Mouse (Mus musculus) intestine, embryonic 16.5 days (tissue): ENCODE results near the gene Ints4. TPM values are rescaled to one million over a fixed set of nuclear protein-coding genes. Genes with fewer than 3 reads are reported as not detected.

Experiments
- ATAC-seq: fragments of 200-750 bp; cut with Nextera tagmentation; 2 replicates; pipeline ENCODE4 v1.8.0; 2017; ENCODE audit warnings: moderate TSS enrichment, moderate library complexity
- H3K27ac ChIP-seq: fragments of 300-500 bp; sonication (generic); 2 replicates; pipeline ENCODE4 v1.5.1; 2014; ENCODE audit warnings: mild to moderate bottlenecking, low read length
- H3K27me3 ChIP-seq: fragments of 300-500 bp; sonication (generic); replicated peaks from 2 replicates; pipeline ENCODE4 v1.6.1; 2014; ENCODE audit warnings: low read length, control low read depth, mixed read lengths; ENCODE audit not compliant: control insufficient read depth, insufficient read depth
- H3K36me3 ChIP-seq: fragments of 300-500 bp; sonication (generic); 2 replicates; pipeline ENCODE4 v1.6.1; 2014; ENCODE audit warnings: low read length, control low read depth; ENCODE audit not compliant: control insufficient read depth, insufficient read depth
- H3K4me1 ChIP-seq: fragments of 300-500 bp; sonication (generic); 2 replicates; pipeline ENCODE4 v1.6.1; 2014; ENCODE audit warnings: low read length, control low read depth, mixed read lengths; ENCODE audit not compliant: control insufficient read depth, insufficient read depth
- H3K4me2 ChIP-seq: fragments of 300-500 bp; sonication (generic); 2 replicates; pipeline ENCODE4 v1.6.1; 2014; ENCODE audit warnings: low read depth, low read length, control low read depth
- H3K4me3 ChIP-seq: fragments of 300-500 bp; sonication (generic); 2 replicates; pipeline ENCODE4 v1.5.1; 2014; ENCODE audit warnings: mild to moderate bottlenecking, low read length
- H3K9ac ChIP-seq: fragments of 300-500 bp; sonication (generic); 2 replicates; pipeline ENCODE4 v1.6.1; 2014; ENCODE audit warnings: low read depth, low read length
- H3K9me3 ChIP-seq: fragments of 300-500 bp; sonication (generic); 2 replicates; pipeline ENCODE4 v1.6.1; 2016; ENCODE audit warnings: low read length, control low read depth; ENCODE audit not compliant: control insufficient read depth
- WGBS: fragments of 180-500 bp; shearing (Covaris S2); extraction: QIAGEN DNeasy Blood & Tissue Kit; methylation state at CpG from one replicate; pipeline ENCODE4 v1.1.7; 2014; 5-methylcytosine and 5-hydroxymethylcytosine counted together
- polyA plus RNA-seq: library from polyadenylated mRNA; unstranded; fragments of >200 nt; fragmentation: Nextera tagmentation; extraction: Ambion mirVana; gene quantifications from 2 replicates; pipeline ENCODE4 v1.2.1, GENCODE M21; 2015

Gene Ints4
- polyA plus RNA-seq, 1 experiment from 2014 or later, result 38.7 TPM

GRCm38 (mm10) chr7:97570389-97570788, 89.6 kb downstream of the Ints4 start:
- no peaks in the 10 kb centered on the region for H3K27me3 ChIP-seq
- no peak overlapping the region for H3K4me2 ChIP-seq
- no peak overlapping the region for H3K4me3 ChIP-seq
- 85% methylated on average over 1 of the region's 1 CpGs for WGBS
- ATAC-seq, result no peak
- no peaks in the 10 kb centered on the region for H3K9me3 ChIP-seq
- H3K4me1 ChIP-seq, result no peaks in the 10 kb centered on the region
- H3K27ac ChIP-seq, result no peak overlapping the region
- H3K36me3 ChIP-seq, result no peaks in the 10 kb centered on the region
- H3K9ac ChIP-seq, result no peak overlapping the region

- peaks cover 6% of the 10 kb centered on the region for H3K4me1 ChIP-seq
- peak overlapping the region; percentile 83 for H3K27ac ChIP-seq
- 25% methylated on average over 8 of the region's 8 CpGs for WGBS
- no peaks in the 10 kb centered on the region for H3K36me3 ChIP-seq
- H3K4me2 ChIP-seq, result peak overlapping the region; percentile 71
- H3K4me3 ChIP-seq, result peak overlapping the region; percentile 100
- ATAC-seq, result peak; percentile 1; the same call in 1 of the 2 replicates
- H3K9me3 ChIP-seq, result peaks cover 3% of the 10 kb centered on the region; the same call in 1 of the 2 replicates
- no peaks in the 10 kb centered on the region for H3K27me3 ChIP-seq
- H3K9ac ChIP-seq, result peak overlapping the region; percentile 100
These were observed 97.8 kb downstream of the Ints4 start for GRCm38 (mm10) chr7:97578361-97579066.

GRCm38 (mm10) chr7:97579067-97579975, 98.6 kb downstream of the Ints4 start, which contains the start of the genes Aamdc and Rsf1:
Gene Aamdc (minus strand): TSS chr7:97579497.
Gene Rsf1 (plus strand): TSS chr7:97579889.
- under 1% methylated on average over 65 of the region's 68 CpGs for WGBS
- H3K4me1 ChIP-seq, result peaks cover 6% of the 10 kb centered on the region
- peak; percentile 94 for ATAC-seq

GRCm38 (mm10) chr7:97579976-97580842, 99.5 kb downstream of the Ints4 start:
- Histone ChIP-seq H3K27ac (peak overlapping the region; percentile 98), H3K27me3 (no peaks in the 10 kb centered on the region), H3K9ac (peak overlapping the region; percentile 100), H3K4me2 (peak overlapping the region; percentile 70), H3K36me3 (no peaks in the 10 kb centered on the region), H3K4me3 (peak overlapping the region; percentile 100), H3K9me3 (peaks cover 3% of the 10 kb centered on the region; the same call in 1 of the 2 replicates), H3K4me1 (peaks cover 6% of the 10 kb centered on the region)
- under 1% methylated on average over 47 of the region's 65 CpGs for whole genome bisulfite sequencing
- ATAC-seq, result peak; percentile 33

More at GRCm38 (mm10) chr7:97579067-97579975, 98.6 kb downstream of the Ints4 start, which contains the start of the genes Aamdc and Rsf1:
- peak within 1 kb of the TSS; percentile 100 for H3K4me3 ChIP-seq
- peak within 1 kb of the TSS; percentile 98 for H3K27ac ChIP-seq
- peak within 1 kb of the TSS; percentile 100 for H3K9ac ChIP-seq
- H3K27me3 ChIP-seq, result no peaks in the 10 kb centered on the region
- H3K4me2 ChIP-seq, result peak within 1 kb of the TSS; percentile 71
- H3K36me3 ChIP-seq, result no peaks in the 10 kb centered on the region
- peaks cover 3% of the 10 kb centered on the region; the same call in 1 of the 2 replicates for H3K9me3 ChIP-seq

DNA sequence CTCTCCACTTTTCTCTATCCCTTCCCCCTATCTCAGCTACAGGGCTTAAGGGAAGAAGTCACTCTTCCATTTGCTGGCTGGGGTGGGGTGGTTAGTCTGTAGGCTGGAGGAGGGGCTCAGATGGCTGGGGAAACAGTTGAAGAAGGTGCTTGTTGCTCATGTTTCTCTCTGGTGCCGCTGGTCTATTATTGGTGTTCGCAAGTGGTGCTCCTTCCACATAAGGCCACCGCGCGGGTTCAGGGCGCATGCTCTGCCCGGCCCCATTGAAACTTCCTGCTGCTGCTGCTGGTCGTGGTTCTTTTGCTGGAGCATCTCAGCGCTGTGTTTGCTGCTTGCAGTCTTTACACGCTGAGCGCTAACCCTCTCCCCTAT, 100.1 kb downstream of the Ints4 start:
- Histone ChIP-seq H3K4me1 (peaks cover 6% of the 10 kb centered on the region), H3K9ac (peak overlapping the region; percentile 100), H3K9me3 (peaks cover 3% of the 10 kb centered on the region; the same call in 1 of the 2 replicates), H3K27me3 (no peaks in the 10 kb centered on the region), H3K4me2 (peak overlapping the region; percentile 70), H3K27ac (peak overlapping the region; percentile 98), H3K36me3 (no peaks in the 10 kb centered on the region), H3K4me3 (peak overlapping the region; percentile 100)
- under 1% methylated on average over 11 of the region's 11 CpGs for WGBS
- ATAC-seq, result peak; percentile 52

DNA sequence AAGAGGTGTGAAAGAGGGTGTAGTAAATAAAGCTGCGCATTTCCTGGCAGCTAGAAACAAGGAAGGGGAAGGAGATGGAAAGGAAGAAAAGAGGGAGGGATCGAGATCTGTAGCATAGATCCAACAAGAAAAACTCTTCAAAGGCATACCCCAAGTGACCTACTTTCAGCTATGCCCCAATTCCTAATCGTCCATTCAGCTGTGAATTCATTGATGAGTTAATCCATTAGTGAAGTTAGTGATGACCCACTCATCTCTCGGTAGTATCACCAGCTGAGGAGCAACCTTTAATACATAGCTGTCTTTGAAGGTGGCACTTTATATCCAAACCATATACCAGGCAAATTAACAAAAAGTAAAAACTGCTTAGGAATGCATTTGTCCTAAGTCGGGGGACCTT, 107.8 kb downstream of the Ints4 start:
- Histone ChIP-seq H3K4me2 (no peak overlapping the region), H3K9ac (no peak overlapping the region), H3K36me3 (no peaks in the 10 kb centered on the region), H3K4me3 (no peak overlapping the region), H3K27ac (no peak overlapping the region), H3K27me3 (no peaks in the 10 kb centered on the region), H3K9me3 (no peaks in the 10 kb centered on the region), H3K4me1 (peaks cover 8% of the 10 kb centered on the region; the same call in 1 of the 2 replicates)
- ATAC-seq, result no peak
- 72% methylated on average over 5 of the region's 5 CpGs for WGBS

DNA sequence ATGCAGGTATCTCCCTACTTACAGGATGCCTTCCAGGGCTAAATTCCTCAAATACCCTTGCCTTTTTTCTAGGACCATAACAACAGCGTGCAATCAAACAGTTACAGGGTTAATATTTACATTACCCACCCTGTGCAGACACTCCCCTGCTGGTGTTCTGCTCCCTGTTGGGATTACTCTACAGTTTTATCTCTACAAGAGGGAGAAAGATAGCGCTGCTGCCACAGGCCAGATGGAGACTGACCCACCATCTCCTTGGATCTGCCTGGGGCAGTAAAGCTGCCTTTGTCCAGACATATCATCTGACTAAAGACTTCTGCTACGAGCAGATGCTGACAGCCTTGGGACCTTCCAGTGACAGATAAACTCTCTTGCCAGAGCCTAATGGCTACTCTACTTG, 109.7 kb downstream of the Ints4 start:
- Histone ChIP-seq H3K4me2 (no peak overlapping the region), H3K36me3 (no peaks in the 10 kb centered on the region), H3K4me3 (no peak overlapping the region), H3K4me1 (peaks cover 8% of the 10 kb centered on the region; the same call in 1 of the 2 replicates), H3K27ac (no peak overlapping the region), H3K9ac (no peak overlapping the region), H3K9me3 (no peaks in the 10 kb centered on the region), H3K27me3 (no peaks in the 10 kb centered on the region)
- peak; percentile 79 for ATAC-seq
- WGBS, result 10% methylated on average over 3 of the region's 3 CpGs
